Mouse (Mus musculus) limb, embryonic 14.5 days (tissue): ENCODE results near the gene Kcmf1. TPM values are rescaled to one million over a fixed set of nuclear protein-coding genes. Genes with fewer than 3 reads are reported as not detected.

ENCODE experiments used
- ATAC-seq: fragments of 200-750 bp; cut with Nextera tagmentation; 2 replicates; pipeline ENCODE4 v1.8.0; 2017; ENCODE audit warnings: low read depth, moderate number of reproducible peaks, moderate TSS enrichment; ENCODE audit not compliant: low FRiP score
- DNase-seq: peaks from one replicate; pipeline ENCODE4 v3.0.0-alpha.2; 2015; ENCODE audit warnings: low spot score
- H3K27ac ChIP-seq: fragments of 300-500 bp; sonication (generic); replicated peaks from 2 replicates; pipeline ENCODE4 v1.5.1; 2014; ENCODE audit warnings: low read depth, mild to moderate bottlenecking, low read length, moderate library complexity, mixed read lengths
- H3K27me3 ChIP-seq: fragments of 300-500 bp; sonication (generic); 2 replicates; pipeline ENCODE4 v1.6.1; 2014; ENCODE audit warnings: low read length, mixed read lengths; ENCODE audit not compliant: control insufficient read depth, insufficient read depth
- H3K36me3 ChIP-seq: fragments of 300-500 bp; sonication (generic); 2 replicates; pipeline ENCODE4 v1.6.1; 2014; ENCODE audit warnings: mild to moderate bottlenecking, low read length, moderate library complexity, mixed read lengths; ENCODE audit not compliant: control insufficient read depth, insufficient read depth
- H3K4me1 ChIP-seq: fragments of 300-500 bp; sonication (generic); 2 replicates; pipeline ENCODE4 v1.6.1; 2014; ENCODE audit warnings: antibody characterized with exemption, low read length, mixed read lengths; ENCODE audit not compliant: control insufficient read depth, insufficient read depth
- H3K4me2 ChIP-seq: fragments of 300-500 bp; sonication (generic); replicated peaks from 2 replicates; pipeline ENCODE4 v1.6.1; 2014; ENCODE audit warnings: low read depth, mild to moderate bottlenecking, low read length, moderate library complexity; ENCODE audit not compliant: severe bottlenecking
- H3K4me3 ChIP-seq: fragments of 300-500 bp; sonication (generic); replicated peaks from 2 replicates; pipeline ENCODE4 v1.5.1; 2014; ENCODE audit warnings: low read length
- H3K9ac ChIP-seq: fragments of 300-500 bp; sonication (generic); 2 replicates; pipeline ENCODE4 v1.6.1; 2014; ENCODE audit warnings: mild to moderate bottlenecking, low read depth, low read length, moderate library complexity; ENCODE audit not compliant: severe bottlenecking
- H3K9me3 ChIP-seq: fragments of 300-500 bp; sonication (generic); 2 replicates; pipeline ENCODE4 v1.6.1; 2016; ENCODE audit warnings: low read length; ENCODE audit not compliant: control insufficient read depth
- POLR2A ChIP-seq: fragments of 200-500 bp; IDR thresholded peaks from 2 replicates; pipeline ENCODE4 v1.8.0; 2012; ENCODE audit warnings: inconsistent platforms, mild to moderate bottlenecking, moderate library complexity, borderline replicate concordance; ENCODE audit not compliant: insufficient read depth, insufficient read length; ENCODE audit errors: extremely low read depth
- WGBS: fragments of 180-500 bp; shearing (Covaris S2); extraction: QIAGEN DNeasy Blood & Tissue Kit; methylation state at CpG from one replicate; pipeline ENCODE4 v1.1.7; 2014; 5-methylcytosine and 5-hydroxymethylcytosine counted together
- polyA plus RNA-seq, 2 experiments: library from polyadenylated mRNA; depleted of rRNA in 1 of 2; stranded (reverse) in 1 of 2; unstranded in 1 of 2; fragments of >200 nt; fragmentation: Nextera tagmentation in 1 of 2; extraction: Ambion mirVana in 1 of 2; gene quantifications; 2 replicates each; pipeline versions ENCODE4 v1.2.1 to v1.2.3; 2012 to 2014

Gene Kcmf1
- polyA plus RNA-seq (2012; rRNA removed) (86.9 and 119 TPM in 2 replicates), polyA plus RNA-seq (2014; fragmentation: Nextera tagmentation; extraction: Ambion mirVana) (61.4 and 65.5 TPM in 2 replicates)

DNA sequence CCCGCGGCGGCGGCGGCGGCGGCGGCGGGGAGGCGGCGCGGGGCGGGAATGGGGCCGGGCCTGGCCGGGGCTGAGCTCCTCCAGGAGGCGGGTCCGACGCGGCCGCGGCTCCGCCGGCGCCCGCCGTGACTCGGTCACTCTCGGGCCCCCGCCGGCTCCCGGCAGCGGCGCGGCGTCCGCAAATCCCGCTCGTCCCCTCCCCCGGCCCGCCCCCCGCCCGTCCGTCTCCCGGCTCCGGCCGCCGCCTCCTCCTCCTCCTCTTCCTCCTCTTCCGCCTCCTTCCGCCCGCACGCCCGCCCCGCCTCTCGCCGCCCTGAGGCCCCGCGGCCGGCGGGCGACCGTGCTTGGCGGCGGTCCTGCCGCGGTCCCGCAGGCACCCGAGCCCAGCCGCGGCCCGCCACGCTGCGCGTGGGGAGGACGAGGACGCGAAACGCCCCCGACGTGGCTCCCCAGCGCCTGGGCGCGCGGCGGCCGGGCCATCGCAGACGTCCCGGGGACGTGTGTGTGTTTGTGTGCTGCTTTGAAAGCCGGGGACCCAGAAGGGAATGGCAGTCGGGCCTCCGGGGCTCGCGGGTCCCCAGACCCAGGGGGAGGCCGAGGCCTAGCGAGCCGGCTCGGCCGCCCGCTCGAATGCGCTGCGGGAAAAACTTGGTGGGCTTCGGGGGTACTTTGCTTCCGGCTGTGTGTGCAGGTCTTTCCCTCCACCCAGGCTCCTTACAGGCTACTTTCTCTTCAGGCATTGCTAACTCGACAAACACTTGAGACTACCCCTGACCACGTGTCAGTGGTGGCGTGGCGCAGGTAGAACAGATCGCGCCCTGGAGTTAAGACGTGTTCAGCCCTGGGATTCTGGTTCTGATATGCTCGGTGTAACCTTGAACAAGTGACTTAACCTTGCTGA lies at the start of gene Kcmf1:
Kcmf1 (minus strand) TSS at position 199 of the 901 bp plus-strand sequence.
- Histone ChIP-seq H3K4me1 (peaks cover 22% of the 10 kb centered on the region), H3K9ac (peak within 1 kb of the TSS; percentile 100), H3K9me3 (no peaks in the 10 kb centered on the region), H3K27me3 (no peaks in the 10 kb centered on the region), H3K27ac (peak within 1 kb of the TSS; percentile 99), H3K4me3 (peak within 1 kb of the TSS; percentile 97), H3K36me3 (peaks cover 10% of the 10 kb centered on the region), H3K4me2 (peak within 1 kb of the TSS; percentile 68)
- 0% methylated on average over 49 of the region's 113 CpGs for WGBS
- DNase-seq (peak; percentile 38), ATAC-seq (peak; percentile 83)
- peak; percentile 53; the same call in 1 of the 2 replicates for TF ChIP-seq POLR2A

- no peak overlapping the region for H3K27ac ChIP-seq
- 0 out of 2 replicates have a peak, but pooled peaks cover 9% of the 10 kb centered on the region for H3K4me1 ChIP-seq
- ATAC-seq (no peak), DNase-seq (no peak)
- 80% methylated on average over 9 of the region's 9 CpGs for WGBS
- peaks cover 3% of the 10 kb centered on the region; the same call in 1 of the 2 replicates for H3K9me3 ChIP-seq
- no peak overlapping the region for H3K9ac ChIP-seq
- H3K36me3 ChIP-seq, result no peaks in the 10 kb centered on the region
- no peak for TF ChIP-seq POLR2A
- H3K27me3 ChIP-seq, result no peaks in the 10 kb centered on the region
- H3K4me2 ChIP-seq, result no peak overlapping the region
- no peak overlapping the region for H3K4me3 ChIP-seq
Measured at GRCm38 (mm10) chr6:72949161-72949756, 49.5 kb upstream of the Kcmf1 start.

- no peak for ATAC-seq
- Histone ChIP-seq H3K4me2 (no peak overlapping the region), H3K4me1 (0 out of 2 replicates have a peak, but pooled peaks cover 9% of the 10 kb centered on the region), H3K36me3 (no peaks in the 10 kb centered on the region), H3K4me3 (no peak overlapping the region), H3K9me3 (peaks cover 3% of the 10 kb centered on the region; the same call in 1 of the 2 replicates), H3K9ac (no peak overlapping the region), H3K27me3 (no peaks in the 10 kb centered on the region), H3K27ac (no peak overlapping the region)
- WGBS, result 84% methylated on average over 3 of the region's 3 CpGs
- no peak for DNase-seq
- TF ChIP-seq POLR2A, result no peak
Measured at GRCm38 (mm10) chr6:72948392-72948791, 48.6 kb upstream of the Kcmf1 start.

GRCm38 (mm10) chr6:72947960-72948359 lies 48.2 kb upstream of the Kcmf1 start:
- 66% methylated on average over 6 of the region's 6 CpGs for WGBS
- Histone ChIP-seq H3K36me3 (no peaks in the 10 kb centered on the region), H3K27me3 (no peaks in the 10 kb centered on the region), H3K4me3 (no peak overlapping the region), H3K4me1 (0 out of 2 replicates have a peak, but pooled peaks cover 7% of the 10 kb centered on the region), H3K9me3 (peaks cover 3% of the 10 kb centered on the region; the same call in 1 of the 2 replicates), H3K4me2 (no peak overlapping the region), H3K27ac (no peak overlapping the region), H3K9ac (no peak overlapping the region)
- ATAC-seq (no peak), DNase-seq (no peak)
- TF ChIP-seq POLR2A, result no peak

DNA sequence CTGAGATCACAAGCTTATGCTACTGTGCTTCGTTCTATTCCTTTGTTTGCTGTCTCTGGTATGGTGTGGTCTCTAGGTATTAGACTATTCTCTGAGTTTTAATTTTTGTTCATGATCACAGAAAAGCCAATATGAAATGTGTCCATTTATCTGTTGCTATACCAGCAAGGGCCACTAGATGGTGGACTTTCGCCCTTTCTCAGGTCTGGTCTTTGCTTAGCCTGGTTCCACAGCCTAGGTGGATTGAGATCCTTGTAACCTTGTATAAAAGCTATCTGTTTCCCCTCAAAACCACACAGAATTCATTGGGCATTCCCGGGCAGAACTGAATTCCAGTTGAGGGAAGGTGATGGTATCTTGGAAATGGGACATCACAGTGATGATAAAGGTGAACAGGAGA lies 40.7 kb upstream of the Kcmf1 start:
- Histone ChIP-seq H3K9me3 (no peaks in the 10 kb centered on the region), H3K27me3 (no peaks in the 10 kb centered on the region), H3K4me1 (no peaks in the 10 kb centered on the region), H3K4me2 (no peak overlapping the region), H3K36me3 (no peaks in the 10 kb centered on the region), H3K4me3 (no peak overlapping the region), H3K27ac (no peak overlapping the region), H3K9ac (no peak overlapping the region)
- ATAC-seq (peak; percentile 47; the same call in 1 of the 2 replicates), DNase-seq (peak; percentile 79)
- WGBS, result 7% methylated on average over 3 of the region's 3 CpGs
- TF ChIP-seq POLR2A, result no peak
